Mouse (Mus musculus) liver, postnatal 0 days (tissue): ENCODE measurements at regions not wholly inside any gene's neighbourhood (a gene's known extent, or its start where the extent isn't known, plus 50 kb on each side); places are given as distances from the start of the nearest gene placed in this dataset.
A peak's percentile ranks its signal among the peaks of the same experiment; 100 is the strongest.

Experiments
- ATAC-seq: fragments of 200-750 bp; cut with Nextera tagmentation; 2 replicates; pipeline ENCODE4 v1.8.0; 2017; ENCODE audit warnings: mild to moderate bottlenecking, moderate library complexity
- DNase-seq: peaks from one replicate; pipeline ENCODE4 v3.0.0-alpha.2; 2016
- H3K27ac ChIP-seq: fragments of 300-500 bp; sonication (generic); 2 replicates; pipeline ENCODE4 v1.5.1; 2014; ENCODE audit warnings: antibody characterized with exemption, moderate library complexity, mild to moderate bottlenecking, low read depth
- H3K27me3 ChIP-seq: fragments of 300-500 bp; sonication (generic); 2 replicates; pipeline ENCODE4 v1.6.1; 2014; ENCODE audit warnings: low read length, control low read depth, mixed read lengths; ENCODE audit not compliant: insufficient read depth
- H3K36me3 ChIP-seq: fragments of 300-500 bp; sonication (generic); replicated peaks from 2 replicates; pipeline ENCODE4 v1.6.1; 2014; ENCODE audit warnings: mild to moderate bottlenecking, control low read depth, low read length, moderate library complexity, mixed read lengths; ENCODE audit not compliant: insufficient read depth
- H3K4me1 ChIP-seq: fragments of 300-500 bp; sonication (generic); 2 replicates; pipeline ENCODE4 v1.6.1; 2014; ENCODE audit warnings: antibody characterized with exemption, mild to moderate bottlenecking, control low read depth; ENCODE audit not compliant: insufficient read depth
- H3K4me2 ChIP-seq: fragments of 300-500 bp; sonication (generic); 2 replicates; pipeline ENCODE4 v1.6.1; 2014; ENCODE audit warnings: low read depth, mild to moderate bottlenecking, low read length, moderate library complexity, mixed read lengths
- H3K4me3 ChIP-seq: fragments of 300-500 bp; sonication (generic); 2 replicates; pipeline ENCODE4 v1.5.1; 2014; ENCODE audit warnings: low read depth, low read length
- H3K9ac ChIP-seq: fragments of 300-500 bp; sonication (generic); replicated peaks from 2 replicates; pipeline ENCODE4 v1.6.1; 2014; ENCODE audit warnings: mild to moderate bottlenecking, moderate library complexity
- H3K9me3 ChIP-seq: fragments of 300-500 bp; sonication (generic); 2 replicates; pipeline ENCODE4 v1.6.1; 2016; ENCODE audit warnings: mild to moderate bottlenecking, control low read depth, low read length, mixed read lengths
- CTCF ChIP-seq: sonication (generic); IDR thresholded peaks from 2 replicates; pipeline ENCODE4 v1.5.1; 2016; ENCODE audit warnings: antibody characterized with exemption, low read depth
- EP300 ChIP-seq: IDR thresholded peaks from 2 replicates; pipeline ENCODE4 v1.6.1; 2016; ENCODE audit warnings: antibody characterized with exemption, low read depth, mild to moderate bottlenecking
- WGBS: fragments of 180-500 bp; shearing (Covaris S2); extraction: QIAGEN DNeasy Blood & Tissue Kit; methylation state at CpG from one replicate; pipeline ENCODE4 v1.1.7; 2014; ENCODE audit not compliant: insufficient replicate concordance; 5-methylcytosine and 5-hydroxymethylcytosine counted together

- no peak for TF ChIP-seq CTCF
- no peak for TF ChIP-seq EP300
- DNase-seq (no peak), ATAC-seq (no peak)
- Histone ChIP-seq H3K9ac (no peak overlapping the region), H3K36me3 (no peaks in the 10 kb centered on the region), H3K4me1 (peaks cover 5% of the 10 kb centered on the region; the same call in 1 of the 2 replicates), H3K27me3 (no peaks in the 10 kb centered on the region), H3K27ac (no peak overlapping the region), H3K4me3 (no peak overlapping the region), H3K4me2 (no peak overlapping the region), H3K9me3 (no peaks in the 10 kb centered on the region)
- WGBS, result 90% methylated on average over 5 of the region's 5 CpGs
These were observed 183.4 kb upstream of the Bcl6 start for GRCm38 (mm10) chr16:24172065-24172464.

DNA sequence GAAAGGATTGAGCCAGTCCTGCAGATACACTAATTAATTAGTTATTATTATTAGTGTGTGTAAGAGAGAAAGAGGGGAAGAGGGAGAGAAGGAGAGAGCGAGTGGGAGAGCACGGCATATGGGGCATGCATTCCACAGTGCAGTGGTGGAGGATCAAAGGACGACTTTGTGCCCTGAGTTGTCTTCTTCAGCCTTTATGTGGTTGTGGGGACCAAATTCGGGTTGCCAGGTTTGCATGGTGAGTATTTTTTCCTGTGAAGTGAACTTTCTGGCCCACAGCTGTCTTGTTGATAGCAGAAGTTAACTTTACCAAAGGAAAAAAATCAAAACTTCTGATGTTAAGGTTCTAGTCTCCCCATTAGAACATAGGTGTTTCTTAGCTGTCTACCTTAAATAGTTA, 182.5 kb upstream of the Bcl6 start:
- H3K9ac ChIP-seq, result no peak overlapping the region
- H3K27ac ChIP-seq, result no peak overlapping the region
- no peak overlapping the region for H3K4me3 ChIP-seq
- TF ChIP-seq EP300 (no peak), CTCF (no peak)
- peaks cover 5% of the 10 kb centered on the region; the same call in 1 of the 2 replicates for H3K4me1 ChIP-seq
- 64% methylated on average over 4 of the region's 4 CpGs for WGBS
- no peaks in the 10 kb centered on the region for H3K27me3 ChIP-seq
- no peak overlapping the region for H3K4me2 ChIP-seq
- H3K36me3 ChIP-seq, result no peaks in the 10 kb centered on the region
- H3K9me3 ChIP-seq, result no peaks in the 10 kb centered on the region
- DNase-seq (no peak), ATAC-seq (no peak)

DNA sequence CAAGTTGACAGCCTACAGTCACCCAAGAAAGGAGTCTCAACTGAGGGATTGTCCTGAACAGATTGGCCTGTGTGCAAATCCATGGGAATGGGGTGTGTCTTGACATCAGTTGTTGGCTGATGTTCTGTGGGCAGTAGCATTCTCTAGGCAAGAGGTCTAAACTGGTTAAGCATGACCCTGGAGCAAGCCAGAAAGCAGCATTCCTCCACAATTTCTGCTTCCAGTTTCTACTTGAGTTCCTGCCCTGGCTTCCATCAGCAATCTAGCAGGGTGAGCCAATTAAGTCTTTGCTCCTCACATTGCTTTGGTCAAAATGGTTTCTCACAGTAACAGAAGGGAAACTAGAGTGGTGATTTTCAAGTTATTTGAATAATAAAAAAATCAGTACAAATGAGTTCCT, 177.8 kb upstream of the Bcl6 start:
- H3K27me3 ChIP-seq, result no peaks in the 10 kb centered on the region
- H3K36me3 ChIP-seq, result no peaks in the 10 kb centered on the region
- H3K4me1 ChIP-seq, result peaks cover 17% of the 10 kb centered on the region
- no peak overlapping the region for H3K4me2 ChIP-seq
- TF ChIP-seq CTCF (no peak), EP300 (no peak)
- no peaks in the 10 kb centered on the region for H3K9me3 ChIP-seq
- H3K4me3 ChIP-seq, result no peak overlapping the region
- H3K9ac ChIP-seq, result no peak overlapping the region
- no peak for DNase-seq
- H3K27ac ChIP-seq, result no peak overlapping the region
- no peak for ATAC-seq

GRCm38 (mm10) chr16:24165461-24166081, 176.9 kb upstream of the Bcl6 start:
- no peaks in the 10 kb centered on the region for H3K9me3 ChIP-seq
- peak; percentile 36 for ATAC-seq
- peak overlapping the region; percentile 34; the same call in 1 of the 2 replicates for H3K27ac ChIP-seq
- DNase-seq, result peak; percentile 39
- H3K4me1 ChIP-seq, result peaks cover 17% of the 10 kb centered on the region
- TF ChIP-seq EP300, result no peak
- no peak for TF ChIP-seq CTCF
- H3K9ac ChIP-seq, result no peak overlapping the region
- no peak overlapping the region for H3K4me2 ChIP-seq
- no peaks in the 10 kb centered on the region for H3K36me3 ChIP-seq
- WGBS, result 53% methylated on average over 11 of the region's 11 CpGs
- no peak overlapping the region for H3K4me3 ChIP-seq
- no peaks in the 10 kb centered on the region for H3K27me3 ChIP-seq

GRCm38 (mm10) chr16:24160705-24161285, 172.1 kb upstream of the Bcl6 start:
- Histone ChIP-seq H3K4me3 (no peak overlapping the region), H3K27ac (no peak overlapping the region), H3K4me1 (peaks cover 15% of the 10 kb centered on the region), H3K4me2 (no peak overlapping the region), H3K27me3 (no peaks in the 10 kb centered on the region), H3K9ac (no peak overlapping the region), H3K36me3 (no peaks in the 10 kb centered on the region), H3K9me3 (no peaks in the 10 kb centered on the region)
- ATAC-seq, result no peak
- TF ChIP-seq CTCF, result no peak
- TF ChIP-seq EP300, result no peak
- WGBS, result 57% methylated on average over 5 of the region's 5 CpGs
- no peak for DNase-seq

DNA sequence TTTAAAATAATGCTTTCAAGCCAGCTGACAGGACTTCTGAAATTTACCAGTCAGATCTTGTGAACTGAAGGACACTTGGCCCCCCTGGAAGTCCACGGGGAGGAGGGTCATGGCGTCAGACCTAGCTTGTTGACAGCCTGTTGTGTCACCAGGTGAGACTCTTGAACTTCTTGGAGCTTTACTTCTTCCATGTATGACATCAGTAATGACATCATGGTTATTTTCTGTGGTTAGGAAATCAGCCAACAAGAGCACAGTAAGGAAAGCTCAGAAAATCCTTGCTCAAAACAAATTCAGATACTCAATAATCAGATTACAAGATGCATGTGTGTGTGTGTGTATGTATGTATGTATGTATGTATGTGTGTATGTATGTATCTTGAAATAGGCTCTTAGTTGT, 170.7 kb upstream of the Bcl6 start:
- H3K36me3 ChIP-seq, result no peaks in the 10 kb centered on the region
- H3K4me1 ChIP-seq, result peaks cover under 1% of the 10 kb centered on the region; the same call in 1 of the 2 replicates
- ATAC-seq (no peak), DNase-seq (no peak)
- no peaks in the 10 kb centered on the region for H3K9me3 ChIP-seq
- TF ChIP-seq CTCF (no peak), EP300 (no peak)
- H3K9ac ChIP-seq, result no peak overlapping the region
- no peaks in the 10 kb centered on the region for H3K27me3 ChIP-seq
- no peak overlapping the region for H3K4me2 ChIP-seq
- H3K27ac ChIP-seq, result no peak overlapping the region
- H3K4me3 ChIP-seq, result no peak overlapping the region
- WGBS, result 68% methylated on average over 2 of the region's 2 CpGs

DNA sequence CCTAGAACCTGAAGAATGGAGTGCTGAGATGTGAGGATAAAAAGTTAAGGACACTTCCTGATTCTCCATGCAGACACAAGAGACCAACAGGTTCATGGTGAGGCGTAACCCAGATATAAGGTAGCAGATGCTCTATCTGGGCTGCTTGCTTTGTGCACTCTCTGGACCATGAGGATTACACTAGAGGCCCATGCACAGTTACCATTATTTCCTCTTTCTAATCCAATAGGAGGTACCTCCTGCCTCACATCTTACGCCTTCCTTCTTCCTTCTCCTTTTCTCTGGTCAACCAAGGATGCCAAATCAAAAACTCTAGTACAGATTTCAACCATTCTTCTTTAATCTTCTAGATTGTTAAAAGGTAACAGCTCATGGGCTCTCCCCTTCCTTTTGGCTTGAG, 169.1 kb upstream of the Bcl6 start:
- Histone ChIP-seq H3K4me3 (no peak overlapping the region), H3K4me2 (no peak overlapping the region), H3K27me3 (no peaks in the 10 kb centered on the region), H3K4me1 (peaks cover 4% of the 10 kb centered on the region; the same call in 1 of the 2 replicates), H3K27ac (no peak overlapping the region), H3K36me3 (no peaks in the 10 kb centered on the region), H3K9ac (no peak overlapping the region), H3K9me3 (no peaks in the 10 kb centered on the region)
- TF ChIP-seq CTCF (no peak), EP300 (no peak)
- DNase-seq (no peak), ATAC-seq (no peak)
- WGBS, result 74% methylated on average over 2 of the region's 2 CpGs
